Mouse (Mus musculus) ovary, postnatal 36 days (tissue): ENCODE data around the gene Dip2b.

Experiments used
- DNase-seq: peaks from one replicate; pipeline ENCODE4 v3.0.0; 2022; ENCODE audit warnings: low spot score, mixed read lengths

Gene Dip2b

DNA sequence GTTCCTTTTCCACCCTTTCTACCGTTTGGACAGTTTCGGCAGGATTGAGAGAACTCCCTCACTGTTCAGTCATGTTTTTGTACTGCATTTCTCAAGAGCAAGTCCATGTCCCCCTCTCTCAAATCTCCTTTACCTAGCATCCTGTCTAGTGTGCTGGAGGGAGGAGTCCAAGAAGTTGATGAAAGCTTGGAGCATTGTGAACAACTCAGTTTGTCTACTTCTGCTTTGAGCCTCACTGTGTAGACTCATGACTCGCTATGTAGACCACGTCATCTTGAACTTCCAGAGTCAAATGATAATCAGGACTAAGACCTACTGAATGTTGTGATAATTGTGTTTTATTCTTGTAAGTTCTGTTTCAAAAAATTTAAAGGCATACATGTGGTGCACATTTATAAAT is 46.4 kb downstream of the Dip2b start:
- DNase-seq: no peak

DNA sequence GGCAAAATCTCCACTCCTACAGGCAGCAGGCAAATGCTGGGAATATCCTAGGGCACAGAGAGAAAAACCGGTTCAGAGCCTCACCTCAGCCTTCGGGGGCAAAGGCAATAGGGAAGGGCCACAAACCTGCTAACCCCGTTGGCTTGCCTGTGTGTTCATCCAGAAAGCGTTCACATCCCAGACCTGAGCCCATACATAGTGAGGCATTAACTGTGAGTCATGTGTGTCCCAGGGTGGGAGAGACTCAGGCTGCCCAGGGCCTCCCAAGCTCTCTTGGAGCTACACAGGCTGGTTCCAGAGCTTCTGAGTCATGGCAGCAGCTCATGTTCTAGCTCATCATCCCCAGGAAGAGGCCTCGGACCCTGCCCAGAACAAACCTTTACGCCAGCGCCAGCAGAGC is 49.6 kb downstream of the Dip2b start:
- DNase-seq: no peak

DNA sequence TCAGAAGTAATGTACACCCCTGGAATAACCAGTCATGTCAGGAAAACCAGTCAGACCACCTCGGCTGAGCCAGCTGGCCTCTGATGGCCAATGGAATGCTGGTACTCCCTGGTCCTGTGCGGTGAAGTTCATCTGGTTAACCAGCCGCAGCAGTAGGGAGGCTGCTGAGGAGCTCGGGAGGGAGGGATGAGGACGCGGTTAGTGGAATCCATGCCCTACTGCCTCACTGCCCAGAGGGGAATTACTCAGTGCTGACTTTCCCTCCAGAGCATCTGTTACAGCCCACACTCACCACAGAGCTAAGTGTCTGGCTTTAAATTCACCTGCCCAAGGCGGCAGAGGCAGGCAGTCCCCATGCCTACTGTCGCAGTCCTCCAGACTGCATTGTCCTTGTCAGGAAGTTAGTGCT is 51.2 kb downstream of the Dip2b start:
- no peak for DNase-seq

DNA sequence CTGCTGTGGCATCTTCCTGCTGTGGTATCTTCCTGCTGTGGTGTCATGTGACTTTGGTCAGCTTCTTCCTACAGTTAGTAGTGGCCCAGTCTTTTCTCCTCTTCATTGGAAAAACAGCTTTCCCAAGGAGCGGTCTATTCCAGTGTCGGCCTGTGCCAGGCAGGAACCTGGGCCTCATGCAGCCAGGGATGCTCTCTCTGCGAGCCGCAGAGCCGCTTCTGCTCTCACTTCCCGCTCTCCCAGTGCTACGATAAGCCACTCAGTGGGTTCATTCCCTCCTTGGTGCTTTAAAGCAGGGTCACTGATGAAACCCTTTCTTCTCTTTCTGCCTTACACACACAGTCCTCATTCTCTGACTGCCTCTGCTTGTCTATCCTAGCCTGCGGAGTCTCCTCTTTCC is 53.4 kb downstream of the Dip2b start:
- DNase-seq: no peak

DNA sequence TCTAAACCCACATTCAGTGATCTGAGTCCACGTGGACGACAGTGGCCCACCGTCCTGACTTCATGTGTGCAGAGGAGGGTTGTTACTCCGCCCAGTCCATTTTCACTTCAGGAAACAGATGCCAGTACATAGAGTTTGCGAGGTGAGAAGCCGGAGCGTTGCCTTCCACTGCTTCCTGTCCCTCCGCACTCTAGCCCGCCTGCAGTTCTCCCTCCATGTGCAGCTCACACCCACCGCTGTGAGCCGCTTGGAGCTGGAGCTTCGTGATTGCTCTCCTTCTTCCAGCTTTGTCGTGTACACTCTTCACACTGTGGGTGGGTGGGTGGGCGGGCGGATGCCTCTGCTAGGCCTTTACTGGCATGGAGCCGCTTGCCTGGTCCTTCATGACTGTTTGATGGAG is 53.8 kb downstream of the Dip2b start:
- DNase-seq: no peak

DNA sequence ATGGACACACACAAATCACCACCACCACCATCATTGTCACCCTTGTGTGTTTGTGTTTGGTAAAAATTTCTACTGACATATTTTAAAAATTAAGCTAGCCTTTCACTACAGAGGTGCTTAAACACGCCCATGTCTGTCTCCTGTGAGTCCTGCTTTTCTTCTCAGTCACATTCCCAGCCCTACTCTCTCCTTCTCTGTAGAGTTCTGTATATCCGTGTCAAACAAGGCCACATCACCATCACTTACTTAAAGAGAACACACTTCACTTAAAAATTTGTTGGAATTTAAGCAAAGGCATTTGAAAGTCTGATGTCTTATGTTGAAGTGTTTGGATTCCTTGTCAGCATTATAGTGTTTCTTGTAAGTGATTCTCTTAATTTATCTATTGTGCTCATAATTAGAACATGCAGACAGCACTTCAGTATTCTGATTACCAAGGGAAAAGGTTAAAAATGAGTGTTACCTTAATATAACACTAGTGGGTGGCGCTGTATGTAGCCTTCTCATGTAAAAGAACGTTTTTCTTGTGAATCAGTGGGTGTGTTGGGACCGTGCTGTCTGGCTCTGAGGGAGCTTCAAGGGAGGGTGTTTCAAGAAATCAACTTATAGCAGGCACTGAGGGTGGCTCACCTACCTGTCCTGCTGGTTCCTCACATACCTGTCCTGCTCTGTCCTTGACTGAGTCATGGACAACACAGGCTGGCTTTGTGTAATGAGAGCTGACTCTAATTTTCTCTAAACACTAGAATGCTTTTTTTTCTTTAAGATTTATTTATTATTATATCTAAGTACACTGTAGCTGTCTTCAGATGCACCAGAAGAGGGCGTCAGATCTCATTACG is 58.3 kb downstream of the Dip2b start:
- DNase-seq: no peak

DNA sequence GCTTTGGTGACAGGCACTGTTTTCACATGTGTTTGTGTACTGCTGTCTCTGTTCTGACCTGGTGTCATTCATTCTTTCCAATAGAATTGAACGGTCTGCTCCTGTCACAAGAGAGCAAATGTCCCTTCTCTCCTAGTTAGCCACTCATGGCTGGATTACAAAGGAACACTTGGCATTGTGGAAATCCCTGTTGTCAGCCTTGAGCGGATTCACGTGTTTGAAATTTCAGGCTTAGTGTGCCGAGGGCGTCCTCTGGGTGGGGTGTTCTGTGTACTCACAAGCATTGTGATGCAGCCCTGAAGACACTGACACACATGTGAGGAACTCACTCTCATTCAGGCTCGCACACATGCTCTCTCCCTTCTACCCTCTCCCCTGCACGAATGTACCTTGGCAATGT is 61.9 kb downstream of the Dip2b start:
- DNase-seq: no peak

DNA sequence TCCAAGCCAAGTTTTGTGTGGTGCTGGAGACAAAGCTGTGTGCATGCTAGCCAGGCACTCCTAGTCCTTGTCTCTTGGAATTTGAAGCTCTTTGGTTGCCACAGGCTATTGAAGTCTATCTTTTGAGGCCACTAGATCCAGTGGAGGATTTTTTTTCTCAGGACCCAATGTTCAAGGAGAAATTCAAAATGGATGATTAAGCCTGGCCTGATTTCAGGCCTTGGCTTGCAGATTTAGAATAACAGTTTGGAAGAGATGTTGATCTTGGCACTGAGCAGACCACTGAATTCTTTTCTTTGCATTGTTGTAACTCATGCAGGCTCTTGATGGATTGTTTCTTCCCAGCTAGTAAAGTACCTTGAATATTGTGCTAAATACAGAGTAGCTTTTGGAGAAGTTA is 62.7 kb downstream of the Dip2b start:
- no peak for DNase-seq

DNA sequence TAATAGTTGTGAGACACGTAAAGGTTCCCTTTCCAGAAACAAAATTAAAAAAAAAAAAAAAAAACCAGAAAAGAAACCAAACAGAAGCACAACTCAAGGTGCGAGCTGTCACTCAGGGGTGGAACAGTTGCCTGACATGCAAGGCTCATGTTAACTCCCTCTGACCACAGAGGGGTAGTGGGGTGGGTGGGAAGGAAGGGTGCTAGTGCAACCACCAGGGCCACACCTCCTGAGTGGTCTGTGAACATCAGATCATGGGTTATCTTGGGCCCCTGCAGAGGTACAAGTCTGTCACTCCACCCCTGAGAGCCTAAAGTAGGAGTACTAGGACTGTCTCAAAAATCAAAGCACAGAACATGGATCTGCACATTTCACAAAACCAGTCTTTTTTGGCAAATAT is 65.7 kb downstream of the Dip2b start:
- DNase-seq: no peak

DNA sequence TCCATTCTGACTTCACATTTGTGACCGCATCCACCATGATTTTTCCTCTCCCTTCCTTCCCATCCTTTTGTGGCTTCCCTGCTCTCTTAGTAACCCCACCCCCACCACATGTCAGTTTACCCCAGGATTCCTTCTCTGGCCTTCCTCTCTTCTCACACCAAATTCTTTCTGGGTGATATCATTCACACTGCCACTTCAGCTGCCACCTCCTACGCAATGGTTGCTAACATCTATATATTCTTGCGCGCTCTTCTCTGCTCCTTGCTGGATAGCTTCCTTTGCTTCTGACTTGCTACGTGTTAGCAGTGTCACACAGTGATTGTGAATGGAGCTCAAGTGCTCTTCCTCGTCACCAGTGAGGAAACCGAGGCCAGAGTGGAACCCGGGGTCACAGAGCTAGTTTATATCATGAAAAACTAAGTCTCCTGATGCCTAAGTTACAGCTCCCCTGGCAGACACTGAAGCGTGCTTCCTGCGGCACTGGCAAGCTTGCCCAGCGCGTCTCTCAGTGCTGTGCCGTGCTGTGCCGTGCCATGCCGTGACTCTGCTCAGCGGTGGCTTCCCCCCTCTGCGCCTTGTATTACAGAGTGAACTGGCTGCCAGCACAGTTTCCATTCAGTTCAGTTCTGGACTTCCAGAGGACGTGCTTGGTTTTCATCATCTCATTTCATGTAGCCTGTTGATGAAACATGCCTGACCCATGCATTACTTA is 69.8 kb downstream of the Dip2b start:
- no peak for DNase-seq

DNA sequence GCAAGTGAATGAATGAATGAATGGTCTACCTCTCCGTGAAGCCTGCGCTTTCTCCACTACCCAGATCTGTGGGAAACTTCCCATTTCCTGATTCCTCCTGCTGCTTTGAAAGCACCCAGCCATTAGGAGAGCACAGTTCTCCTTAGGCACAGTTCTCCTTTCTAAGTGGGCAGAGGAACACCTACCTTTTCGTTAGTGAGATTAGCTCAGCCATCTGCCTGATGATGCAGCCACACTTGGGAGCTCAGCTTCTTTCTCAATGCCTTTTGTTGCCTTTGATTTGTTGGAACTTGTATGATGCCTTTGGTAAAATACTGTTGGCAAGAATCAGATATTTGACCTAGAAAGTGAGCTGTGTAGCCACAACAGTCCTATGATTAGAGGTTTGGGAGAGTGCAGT is 71.5 kb downstream of the Dip2b start:
- DNase-seq: no peak

DNA sequence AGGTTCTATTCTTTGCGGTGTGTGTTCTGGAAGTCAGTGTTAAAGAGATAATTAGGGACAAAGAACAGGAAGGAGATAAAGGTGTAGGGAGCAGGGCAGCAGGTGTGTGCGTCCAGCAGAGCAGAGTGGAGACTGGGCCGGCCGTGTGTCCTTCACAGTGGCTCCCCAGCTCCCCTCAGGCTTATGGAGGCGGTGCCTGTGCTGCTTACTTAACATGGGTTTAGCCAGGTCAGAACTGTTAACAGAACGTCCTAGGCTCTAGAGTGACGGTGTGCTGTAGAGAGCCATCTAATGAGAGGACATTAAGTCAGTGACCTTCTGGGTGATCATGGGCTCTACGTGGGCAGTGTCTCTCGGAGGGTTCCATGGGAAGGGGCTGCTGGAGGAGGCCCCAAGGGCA is 73.4 kb downstream of the Dip2b start:
- DNase-seq: no peak

DNA sequence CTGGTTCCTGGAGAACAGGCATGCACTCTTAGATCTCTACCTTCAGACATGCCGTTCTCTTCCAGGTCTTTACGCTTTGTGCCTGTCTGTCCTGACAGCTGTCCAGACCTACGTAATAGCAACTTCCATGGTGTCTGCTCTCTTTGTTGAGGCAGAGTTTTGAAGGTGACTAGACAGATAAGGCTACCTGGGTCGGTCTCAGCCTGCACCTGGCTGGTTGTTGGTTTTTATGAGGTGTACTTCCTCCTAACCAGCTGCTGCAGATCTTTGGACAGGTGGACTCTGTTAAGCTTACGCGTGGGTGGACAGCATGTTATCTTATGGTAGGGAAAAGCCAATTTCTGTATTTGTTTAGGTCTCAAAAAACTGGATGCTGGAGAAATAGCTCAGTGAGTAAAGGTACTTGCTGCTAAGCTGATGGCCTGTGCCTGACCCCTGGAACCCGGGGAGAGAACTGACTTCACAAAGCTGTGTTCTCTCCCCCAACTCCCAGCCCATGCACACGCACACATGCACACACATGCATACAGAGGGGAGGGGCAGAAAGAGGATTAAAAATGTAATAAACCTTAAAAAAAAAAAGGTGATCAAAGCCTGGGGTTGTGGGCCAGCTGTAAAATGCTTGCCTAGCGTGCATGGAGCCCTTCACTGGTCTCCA is 74.0 kb downstream of the Dip2b start:
- no peak for DNase-seq

DNA sequence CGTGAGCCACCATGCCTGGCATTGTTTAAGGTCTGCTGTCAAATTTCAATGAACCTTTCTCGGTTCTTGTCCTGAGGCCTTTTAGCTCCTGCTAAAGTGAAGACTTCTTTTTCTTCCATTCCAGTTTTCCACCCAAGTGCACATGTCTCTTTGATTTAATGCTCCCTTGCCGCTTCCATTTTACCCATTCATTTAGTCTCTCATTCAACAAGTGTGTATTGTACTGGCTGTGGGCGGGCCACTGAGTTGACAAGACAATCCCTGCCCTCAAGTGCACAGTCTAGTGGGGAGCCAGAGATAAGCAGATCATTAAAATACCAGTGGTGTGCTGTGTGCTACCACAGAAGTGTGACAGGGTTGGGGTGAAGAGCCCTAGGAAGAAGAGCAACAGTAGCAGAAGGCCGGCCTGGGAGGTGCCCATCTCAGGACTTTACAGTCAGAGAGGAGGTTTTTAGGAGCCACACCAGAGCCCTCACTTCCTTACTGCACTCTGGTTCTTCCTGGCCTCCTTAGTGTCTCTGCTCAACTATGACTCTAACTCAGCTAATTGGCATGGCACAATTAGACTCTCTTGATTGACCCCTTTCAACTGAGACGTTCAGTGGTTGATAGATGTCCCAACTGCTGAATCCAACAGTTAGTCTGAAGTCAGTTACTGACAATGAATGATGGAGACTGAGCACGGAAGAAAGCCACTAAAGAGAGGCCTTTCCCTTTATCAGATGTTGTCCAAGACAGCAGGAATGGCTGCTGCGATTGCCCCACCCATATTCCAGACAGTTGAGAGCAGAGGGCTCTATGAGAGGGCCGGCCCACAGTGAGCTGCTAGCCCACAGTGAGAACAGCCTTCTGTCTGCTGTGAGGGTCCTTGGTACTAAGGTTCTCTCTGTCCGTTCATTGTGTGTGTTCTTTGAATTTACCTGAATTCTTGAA is 75.1 kb downstream of the Dip2b start:
- DNase-seq: no peak

DNA sequence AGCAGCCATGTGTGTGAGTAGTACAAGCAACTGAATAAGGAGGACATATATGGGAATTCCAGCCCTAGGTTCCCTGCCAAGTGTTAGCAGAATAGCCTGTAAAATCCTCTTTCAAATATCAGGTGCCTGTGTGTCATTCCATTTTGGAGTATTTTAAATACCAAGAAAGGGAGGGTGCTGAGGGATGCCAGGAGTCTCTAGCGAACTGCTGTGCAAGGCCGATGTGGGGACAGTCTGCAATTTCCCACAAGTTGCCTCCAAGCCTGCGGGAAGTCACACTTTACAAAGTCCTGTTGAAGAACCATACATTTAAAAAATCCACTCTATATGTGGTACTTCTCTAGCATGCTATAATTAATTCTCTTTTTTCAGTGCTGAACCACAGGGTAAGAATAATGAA is 77.0 kb downstream of the Dip2b start:
- DNase-seq: no peak

DNA sequence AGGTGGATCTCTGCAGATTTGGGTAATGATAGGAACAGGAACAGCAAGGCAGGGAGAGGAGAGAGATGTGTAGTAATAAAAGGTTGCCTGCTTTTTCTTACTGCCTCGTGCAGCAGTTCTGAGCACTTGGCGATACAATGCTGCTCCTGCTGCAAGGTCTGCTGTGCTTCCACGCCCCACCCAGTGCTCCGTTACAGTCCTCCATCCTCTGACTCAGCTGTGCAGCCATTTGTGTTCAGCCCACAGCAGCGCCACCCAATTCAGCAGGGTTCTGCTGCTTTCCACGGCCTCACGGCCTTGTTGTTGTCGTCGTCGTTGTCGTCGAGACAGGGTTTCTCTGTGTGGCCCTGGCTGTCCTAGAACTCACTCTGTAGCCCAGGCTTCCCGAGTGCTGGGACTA is 77.9 kb downstream of the Dip2b start:
- DNase-seq: no peak

DNA sequence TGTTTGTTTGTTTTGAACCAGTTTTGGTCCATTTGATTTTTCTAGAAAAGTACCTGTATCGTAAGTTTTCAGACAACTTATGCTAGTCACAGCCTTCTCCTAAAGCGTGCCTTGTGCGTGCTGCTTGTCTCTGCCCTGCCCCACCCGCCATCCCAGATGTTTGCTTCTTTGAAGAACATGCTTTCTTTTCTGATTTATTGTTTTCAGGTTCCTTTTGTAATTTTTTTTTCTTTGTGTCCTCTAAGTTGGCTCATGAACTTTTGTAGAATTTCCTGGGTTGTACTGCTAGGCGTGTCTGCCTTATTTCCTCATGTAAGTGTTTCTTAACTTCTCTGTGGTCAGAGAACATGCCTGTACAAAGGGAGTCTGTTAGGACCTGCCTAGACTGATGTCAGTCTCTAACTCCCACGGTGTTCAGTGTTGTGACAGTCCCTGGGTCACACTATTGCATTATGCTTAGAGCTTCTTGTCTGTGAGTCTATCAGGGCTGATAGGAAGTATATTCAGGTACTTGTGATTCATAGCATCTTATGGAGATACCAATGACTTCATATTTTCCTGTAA is 80.8 kb downstream of the Dip2b start:
- DNase-seq: no peak

DNA sequence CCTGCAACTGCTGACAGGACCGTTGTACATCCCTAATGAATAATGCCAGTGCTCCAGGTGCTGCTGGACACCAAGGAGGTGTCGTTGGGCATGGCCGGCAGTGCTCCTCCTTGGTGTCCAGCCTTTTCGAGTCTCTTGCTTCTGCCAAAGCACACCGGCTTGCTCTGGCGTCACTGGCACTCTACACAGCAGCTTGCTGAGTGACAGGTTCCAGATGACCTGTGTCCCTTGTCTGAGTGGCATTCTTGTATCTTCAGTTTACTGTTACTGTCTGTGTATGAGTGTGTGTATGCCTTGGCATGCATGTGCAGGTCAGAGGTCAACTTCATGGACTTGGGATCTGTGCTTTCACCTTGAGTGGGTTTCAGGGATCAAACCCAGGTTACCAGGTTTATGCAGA is 83.0 kb downstream of the Dip2b start:
- DNase-seq: no peak

DNA sequence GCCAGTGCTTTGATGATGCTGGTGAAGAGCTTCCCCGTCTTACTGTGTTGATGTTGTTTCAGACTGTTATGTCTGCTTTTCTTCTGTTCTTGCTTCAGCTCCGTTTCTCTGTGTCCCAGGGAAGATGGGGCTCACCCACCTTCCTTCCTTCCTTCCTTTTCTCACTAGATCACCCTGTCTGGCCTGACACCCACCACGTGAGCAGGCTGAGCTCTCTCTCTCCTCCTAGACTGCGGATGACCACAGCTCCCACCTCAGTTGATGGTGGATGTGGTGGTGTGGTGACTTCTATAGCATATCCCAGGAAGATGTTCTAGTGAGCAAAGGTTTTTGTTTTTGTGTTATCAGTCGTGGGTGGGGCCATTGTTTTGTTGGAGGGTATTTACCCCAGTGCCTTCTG is 85.4 kb downstream of the Dip2b start:
- no peak for DNase-seq

DNA sequence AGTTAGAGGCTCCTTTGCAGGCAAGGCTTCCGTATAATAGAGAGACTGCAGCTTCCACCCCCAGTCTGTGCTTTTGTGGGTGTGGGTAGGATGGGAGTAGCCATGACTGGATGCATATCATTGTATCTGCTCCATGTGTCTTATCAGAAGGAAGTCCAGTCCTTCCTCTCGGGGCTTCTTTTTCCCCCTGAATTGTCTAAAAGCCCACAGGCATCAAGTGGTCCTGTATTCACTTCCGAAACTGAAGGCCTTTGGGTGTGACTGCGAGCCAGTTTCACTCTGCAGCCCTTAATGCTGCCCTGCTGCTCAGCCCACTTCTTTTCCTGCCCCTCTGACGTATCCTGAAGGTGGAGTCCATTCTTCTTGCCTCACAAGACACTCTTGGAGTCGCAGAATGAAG is 86.8 kb downstream of the Dip2b start:
- no peak for DNase-seq

DNA sequence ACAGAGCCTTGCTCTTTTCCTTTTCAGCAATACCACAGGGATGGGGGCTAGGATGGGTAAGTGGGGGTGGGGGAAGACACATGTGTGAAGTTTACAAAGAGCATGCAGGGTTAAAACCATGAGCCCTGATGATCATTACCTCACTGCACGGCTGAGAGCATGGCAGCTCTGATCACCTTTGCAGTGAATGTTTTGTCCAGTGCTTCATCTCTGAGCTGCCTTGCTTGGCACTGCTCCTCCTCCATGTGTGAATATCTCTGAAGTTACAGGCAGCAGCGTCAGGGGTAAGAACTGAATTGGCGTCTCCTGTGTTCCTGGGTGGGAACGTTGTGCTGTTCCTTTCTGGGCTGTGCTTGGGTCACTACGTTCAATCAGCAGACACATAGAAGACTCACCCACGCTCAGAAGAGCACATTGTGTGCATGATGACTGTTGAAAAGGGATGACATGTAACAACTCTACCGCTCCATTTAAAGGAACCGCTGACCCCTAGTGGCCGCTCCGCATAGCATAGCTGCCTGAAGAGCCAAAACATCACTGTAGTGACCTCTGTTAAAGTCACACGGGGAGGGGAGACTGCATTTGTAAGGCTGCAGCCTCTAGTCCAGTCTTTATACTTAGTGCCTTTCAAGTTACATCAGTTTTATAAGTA is 88.1 kb downstream of the Dip2b start:
- DNase-seq: peak; percentile 80
